Mouse (Mus musculus): ENCODE data around the gene Olfr523. TPM values are rescaled to one million over a fixed set of nuclear protein-coding genes. Genes with fewer than 3 reads are reported as not detected.

Olfr523 gene
- polyA plus RNA-seq (2015; fragmentation: Nextera tagmentation; extraction: Ambion mirVana) = not detected in 2 replicates

DNA sequence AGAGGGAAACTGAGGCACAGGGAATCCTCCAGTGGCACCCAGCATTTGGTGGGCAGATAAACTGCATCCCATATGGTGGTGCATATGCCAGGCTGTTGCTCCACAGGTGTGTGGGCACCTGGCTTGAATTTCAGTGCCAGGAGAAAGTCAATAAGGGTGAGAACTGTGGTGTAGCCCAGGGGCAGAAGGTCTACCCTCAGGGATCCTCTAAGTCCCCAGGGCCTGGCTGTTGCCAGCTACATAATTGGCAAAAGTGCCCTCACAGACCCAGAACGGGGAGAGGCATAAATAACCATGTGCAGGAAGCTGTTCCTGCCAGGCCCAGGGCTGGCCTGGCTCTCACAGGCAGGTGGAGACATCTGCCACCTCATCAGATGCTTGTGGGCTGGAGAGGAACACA is at the start of gene Olfr523:
TSS of gene Olfr523 (plus strand) at position 282 of the 400 bp plus-strand sequence.

GRCm38 (mm10) chr7:140137135-140138020 is 35.6 kb upstream of the Olfr523 start, which contains the start of gene Mtg1:
TSS of gene Mtg1 (plus strand) at chr7:140137564.

GRCm38 (mm10) chr7:140154218-140154927 is 18.6 kb upstream of the Olfr523 start, which contains the start of gene Sprn:
TSS of gene Sprn (minus strand) at chr7:140154877.

DNA sequence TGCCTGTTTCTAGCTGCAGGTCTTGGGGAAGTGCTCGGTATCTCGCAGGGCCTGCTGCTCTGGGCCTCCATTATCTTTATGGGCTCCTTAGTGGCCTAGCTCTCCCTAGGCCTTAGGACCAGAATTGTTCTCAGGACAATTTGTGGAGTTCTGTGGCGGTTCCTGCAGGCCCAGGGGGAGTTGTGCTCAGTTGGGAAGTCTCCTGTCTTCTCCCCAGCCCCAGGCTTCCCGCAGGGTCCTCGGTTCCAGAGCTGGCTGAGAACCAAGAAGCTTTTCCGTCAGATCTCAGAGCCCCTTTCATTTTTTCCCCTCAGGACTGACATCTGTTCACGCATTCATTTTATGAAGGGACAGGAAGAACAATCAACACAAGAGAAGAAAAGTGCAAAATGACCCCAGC is 8.4 kb upstream of the Olfr523 start, which contains the start of gene Olfr522:
TSS of gene Olfr522 (minus strand) at position 101 of the 400 bp plus-strand sequence.

DNA sequence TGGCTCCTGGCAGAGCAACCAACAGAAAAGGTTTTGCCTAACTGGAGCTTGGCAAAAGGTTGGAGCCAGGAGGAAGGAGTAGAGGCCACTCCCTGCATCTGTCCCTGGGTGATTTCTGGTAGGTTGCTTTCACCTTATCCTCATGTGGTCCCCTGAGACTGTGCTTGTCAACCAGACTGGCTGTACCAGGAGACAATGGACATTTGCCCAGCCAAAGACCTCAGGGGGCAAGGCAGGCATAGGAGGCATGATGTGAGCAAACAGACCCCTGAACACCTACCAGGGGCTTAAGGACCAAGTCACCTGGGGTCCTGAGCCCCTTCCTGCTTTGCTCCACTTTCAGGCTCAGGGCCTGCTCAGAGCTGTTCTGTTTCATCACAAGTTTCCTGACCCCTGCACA is 32.8 kb downstream of the Olfr523 start, which contains the start of gene Olfr524:
TSS of gene Olfr524 (minus strand) at position 101 of the 400 bp plus-strand sequence.

GRCm38 (mm10) chr7:140217967-140218366 is 45.0 kb downstream of the Olfr523 start, which contains the start of gene Cd163l1:
TSS of gene Cd163l1 (plus strand) at chr7:140218267.

Other genes with a start within 250 kb of the Olfr523 start
- gene Utf1, start 229.4 kb upstream of the Olfr523 start, polyA plus RNA-seq (2015; fragmentation: Nextera tagmentation; extraction: Ambion mirVana) = not detected in 2 replicates
- 1.1 and 1.5 TPM in 2 replicates for gene 6430531B16Rik, start 194.5 kb upstream of the Olfr523 start, polyA plus RNA-seq (2015; fragmentation: Nextera tagmentation; extraction: Ambion mirVana)
- 0.85 and 0.88 TPM in 2 replicates for gene Adam8, start 180.7 kb upstream of the Olfr523 start, polyA plus RNA-seq (2015; fragmentation: Nextera tagmentation; extraction: Ambion mirVana)
- 52.0 and 54.8 TPM in 2 replicates for gene Zfp511, start 136.8 kb upstream of the Olfr523 start, polyA plus RNA-seq (2015; fragmentation: Nextera tagmentation; extraction: Ambion mirVana)
- gene Tubgcp2, start 136.5 kb upstream of the Olfr523 start, polyA plus RNA-seq (2015; fragmentation: Nextera tagmentation; extraction: Ambion mirVana) = 44.1 and 46.2 TPM in 2 replicates
- 0.79 and 0.99 TPM in 2 replicates for gene Msx3, start 124.1 kb upstream of the Olfr523 start, polyA plus RNA-seq (2015; fragmentation: Nextera tagmentation; extraction: Ambion mirVana)
- gene Caly, start 90.7 kb upstream of the Olfr523 start, polyA plus RNA-seq (2015; fragmentation: Nextera tagmentation; extraction: Ambion mirVana) = 625 and 662 TPM in 2 replicates
- gene Prap1, start 79.8 kb upstream of the Olfr523 start, polyA plus RNA-seq (2015; fragmentation: Nextera tagmentation; extraction: Ambion mirVana) = not detected in 2 replicates
- gene Fuom, start 70.8 kb upstream of the Olfr523 start, polyA plus RNA-seq (2015; fragmentation: Nextera tagmentation; extraction: Ambion mirVana) = 64.5 and 69.4 TPM in 2 replicates
- gene Paox, start 57.4 kb upstream of the Olfr523 start, polyA plus RNA-seq (2015; fragmentation: Nextera tagmentation; extraction: Ambion mirVana) = 8.7 and 11.0 TPM in 2 replicates
- gene Echs1, start 56.7 kb upstream of the Olfr523 start, polyA plus RNA-seq (2015; fragmentation: Nextera tagmentation; extraction: Ambion mirVana) = 127 and 133 TPM in 2 replicates
- 30.5 and 34.5 TPM in 2 replicates for gene Mtg1, start 35.7 kb upstream of the Olfr523 start, polyA plus RNA-seq (2015; fragmentation: Nextera tagmentation; extraction: Ambion mirVana)
- gene Sprn, start 18.3 kb upstream of the Olfr523 start, polyA plus RNA-seq (2015; fragmentation: Nextera tagmentation; extraction: Ambion mirVana) = 31.2 and 31.7 TPM in 2 replicates
- gene Olfr522, start 8.5 kb upstream of the Olfr523 start, polyA plus RNA-seq (2015; fragmentation: Nextera tagmentation; extraction: Ambion mirVana) = not detected in 2 replicates
- gene Olfr524, start 32.7 kb downstream of the Olfr523 start, polyA plus RNA-seq (2015; fragmentation: Nextera tagmentation; extraction: Ambion mirVana) = not detected in 2 replicates
- gene Cd163l1, start 45.0 kb downstream of the Olfr523 start, polyA plus RNA-seq (2015; fragmentation: Nextera tagmentation; extraction: Ambion mirVana) = not detected in 2 replicates
- not detected in 2 replicates for gene 5830411N06Rik, start 74.1 kb downstream of the Olfr523 start, polyA plus RNA-seq (2015; fragmentation: Nextera tagmentation; extraction: Ambion mirVana)
- gene Olfr525, start 147.6 kb downstream of the Olfr523 start, polyA plus RNA-seq (2015; fragmentation: Nextera tagmentation; extraction: Ambion mirVana) = not detected in 2 replicates
- gene Olfr527, start 160.8 kb downstream of the Olfr523 start, polyA plus RNA-seq (2015; fragmentation: Nextera tagmentation; extraction: Ambion mirVana) = not detected in 2 replicates
- gene Olfr60, start 188.5 kb downstream of the Olfr523 start, polyA plus RNA-seq (2015; fragmentation: Nextera tagmentation; extraction: Ambion mirVana) = not detected in 2 replicates
- gene Olfr530, start 203.1 kb downstream of the Olfr523 start, polyA plus RNA-seq (2015; fragmentation: Nextera tagmentation; extraction: Ambion mirVana) = not detected in 2 replicates
- not detected in 2 replicates for gene Olfr531, start 229.7 kb downstream of the Olfr523 start, polyA plus RNA-seq (2015; fragmentation: Nextera tagmentation; extraction: Ambion mirVana)
- not detected in 2 replicates for gene Olfr532, start 248.4 kb downstream of the Olfr523 start, polyA plus RNA-seq (2015; fragmentation: Nextera tagmentation; extraction: Ambion mirVana)

All from neural tube, postnatal 0 days (tissue).